ENCODE assay signal across 19 mouse cellular contexts in genomic region chr2:146589860-146590259, GRCm38 (mm10).
A peak's percentile ranks its signal among the peaks of the same experiment; 100 is the strongest.
DNase-seq lines count a peak whose midpoint lies in the region; ATAC-seq and TF ChIP-seq lines count a peak whose summit lies in the region.
"Had no signal": no experiment of that assay in that cellular context is flagged by ENCODE, and none has a peak within 500 bp of the region (broad histone marks: within the 10 kb centered on the region; RNA-seq: fewer than 3 reads in every experiment).

No protein-coding gene starts in this region.

- H3K9ac ChIP-seq in heart, embryonic 11.5 days (ENCODE audit: low read depth, low read length), result no peak overlapping the region
- H3K9ac ChIP-seq in MEL (ENCODE audit: control insufficient read depth, low read depth, low read length, poor library complexity, severe bottlenecking), result no peak overlapping the region
- no peak overlapping the region for H3K9ac ChIP-seq in intestine, embryonic 15.5 days
- no peak overlapping the region for H3K9ac ChIP-seq in intestine, postnatal 0 days (ENCODE audit: low read depth, low read length)
- H3K9ac ChIP-seq: forebrain, embryonic 13.5 days had no signal

- TF ChIP-seq EP300 in MEL (IDR thresholded peaks at IDR 0.05; ENCODE audit: low read depth in 1 of 2, low read length in 2 of 2), result no peak

- no peak for ATAC-seq in heart, embryonic 11.5 days (replicated peaks; ENCODE audit: insufficient number of reproducible peaks, low FRiP score, low TSS enrichment)
- ATAC-seq in intestine, embryonic 15.5 days, result 0 out of 2 replicates have a peak, but pooled peaks have one; percentile 51
- peak; percentile 61 for ATAC-seq in intestine, postnatal 0 days
- ATAC-seq: activated CD4-positive, CD25-positive, alpha-beta regulatory T cell, adult 4 months; forebrain, embryonic 13.5 days; forebrain, embryonic 16.5 days; Patski had no signal

- TF ChIP-seq POLR2A in MEL (IDR thresholded peaks at IDR 0.05; ENCODE audit: control insufficient read depth in 1 of 2, insufficient read depth in 1 of 2, low read depth in 1 of 2, low read length in 2 of 2, poor library complexity in 1 of 2), result no peak

- H3K9me3 ChIP-seq in heart, embryonic 11.5 days (replicated peaks; ENCODE audit: control insufficient read depth, low read length), result no peaks in the 10 kb centered on the region
- no peaks in the 10 kb centered on the region for H3K9me3 ChIP-seq in MEL (replicated peaks; ENCODE audit: insufficient read depth, low read length)
- H3K9me3 ChIP-seq in intestine, embryonic 15.5 days, result no peaks in the 10 kb centered on the region
- H3K9me3 ChIP-seq in intestine, postnatal 0 days (ENCODE audit: control insufficient read depth), result no peaks in the 10 kb centered on the region
- H3K9me3 ChIP-seq: forebrain, embryonic 13.5 days had no signal

- no peaks in the 10 kb centered on the region for H3K36me3 ChIP-seq in heart, embryonic 11.5 days (ENCODE audit: control insufficient read depth, insufficient read depth, low read length)
- H3K36me3 ChIP-seq in MEL (ENCODE audit: control insufficient read depth in 1 of 2, insufficient read depth in 2 of 2, low read length in 2 of 2), result peaks cover 0 to 14% of the 10 kb centered on the region in 2 experiments; a peak in 2 of 4 replicates
- no peaks in the 10 kb centered on the region for H3K36me3 ChIP-seq in intestine, embryonic 15.5 days
- no peaks in the 10 kb centered on the region for H3K36me3 ChIP-seq in intestine, postnatal 0 days (ENCODE audit: control insufficient read depth, insufficient read depth)

- peak; percentile 34 for DNase-seq in heart, adult 11 months
- peak; percentile 30 for DNase-seq in MEL (ENCODE audit: low read depth, low spot score)
- DNase-seq in thymus, postnatal 4 days, result no peak
- DNase-seq in cerebellum, postnatal 36 days, result no peak
- DNase-seq in adrenal gland, adult 2 months, result no peak
- DNase-seq: adrenal gland, postnatal 10 days; adrenal gland, postnatal 25 days; cerebellum, adult 11 months; cerebellum, adult 18-20 months; cerebellum, adult 8-10 months; cerebellum, adult 9-11 months; cerebellum, postnatal 14 days had no signal

- no peak overlapping the region for H3K27ac ChIP-seq in heart, embryonic 11.5 days (ENCODE audit: low read depth, low read length)
- no peak overlapping the region for H3K27ac ChIP-seq in MEL (ENCODE audit: control insufficient read depth, low read depth, low read length)
- H3K27ac ChIP-seq in intestine, embryonic 15.5 days, result no peak overlapping the region
- H3K27ac ChIP-seq in intestine, postnatal 0 days (ENCODE audit: low read depth, low read length), result no peak overlapping the region
- H3K27ac ChIP-seq: forebrain, embryonic 13.5 days had no signal

- no peak overlapping the region for H3K4me3 ChIP-seq in heart, embryonic 11.5 days (ENCODE audit: low read depth, low read length)
- H3K4me3 ChIP-seq in MEL (ENCODE audit: control insufficient read depth in 1 of 2, insufficient read depth in 1 of 2, low read depth in 2 of 2, low read length in 2 of 2), result no peak overlapping the region
- no peak overlapping the region for H3K4me3 ChIP-seq in intestine, embryonic 15.5 days (replicated peaks)
- no peak overlapping the region for H3K4me3 ChIP-seq in intestine, postnatal 0 days (ENCODE audit: low read depth, low read length)
- H3K4me3 ChIP-seq: forebrain, embryonic 13.5 days had no signal

- no peak overlapping the region for H3K4me2 ChIP-seq in heart, embryonic 11.5 days
- H3K4me2 ChIP-seq in intestine, embryonic 15.5 days (replicated peaks), result no peak overlapping the region
- H3K4me2 ChIP-seq in intestine, postnatal 0 days (replicated peaks; ENCODE audit: low read depth), result no peak overlapping the region
- H3K4me2 ChIP-seq: forebrain, embryonic 13.5 days had no signal

- H3K4me1 ChIP-seq in heart, embryonic 11.5 days (ENCODE audit: control insufficient read depth, insufficient read depth, low read length), result no peaks in the 10 kb centered on the region
- H3K4me1 ChIP-seq in MEL (ENCODE audit: control insufficient read depth in 1 of 2, insufficient read depth in 2 of 2, low read length in 2 of 2), result peaks cover 3 to 15% of the 10 kb centered on the region in 2 experiments; a peak in 3 of 4 replicates
- H3K4me1 ChIP-seq in intestine, embryonic 15.5 days (replicated peaks), result no peaks in the 10 kb centered on the region
- H3K4me1 ChIP-seq in intestine, postnatal 0 days (replicated peaks; ENCODE audit: control insufficient read depth, insufficient read depth, low read length), result no peaks in the 10 kb centered on the region
- H3K4me1 ChIP-seq: forebrain, embryonic 13.5 days had no signal

- TF ChIP-seq CTCF in MEL (IDR thresholded peaks at IDR 0.05 in 2 of 3, conservative IDR thresholded peaks at IDR 0.05 in 1 of 3; ENCODE audit: control insufficient read depth in 1 of 3, insufficient read depth in 1 of 3, low read depth in 2 of 3, low read length in 3 of 3, poor library complexity in 1 of 3, severe bottlenecking in 1 of 3), result no peak
- no peak for TF ChIP-seq CTCF in intestine, postnatal 0 days (IDR thresholded peaks at IDR 0.05; ENCODE audit: low read depth)

- H3K79me2 ChIP-seq in MEL (ENCODE audit: control insufficient read depth, insufficient read depth, low read length, poor library complexity), result no peaks in the 10 kb centered on the region

- no peaks in the 10 kb centered on the region for H3K27me3 ChIP-seq in heart, embryonic 11.5 days (ENCODE audit: control insufficient read depth, insufficient read depth, low read length)
- H3K27me3 ChIP-seq in MEL (ENCODE audit: control insufficient read depth in 1 of 2, insufficient read depth in 2 of 2, low read length in 2 of 2), result no peaks in the 10 kb centered on the region
- no peaks in the 10 kb centered on the region for H3K27me3 ChIP-seq in intestine, embryonic 15.5 days (replicated peaks)
- H3K27me3 ChIP-seq in intestine, postnatal 0 days (replicated peaks; ENCODE audit: control insufficient read depth, insufficient read depth, low read length), result no peaks in the 10 kb centered on the region
- H3K27me3 ChIP-seq: forebrain, embryonic 13.5 days had no signal

- WGBS in heart, embryonic 11.5 days (ENCODE audit: insufficient replicate concordance), result 60% methylated on average over 3 of the region's 3 CpGs
- WGBS in intestine, embryonic 15.5 days, result 74% methylated on average over 3 of the region's 3 CpGs
- 38% methylated on average over 3 of the region's 3 CpGs for WGBS in intestine, postnatal 0 days

- no peak for TF ChIP-seq RAD21 in MEL (IDR thresholded peaks at IDR 0.05; ENCODE audit: low read depth, low read length)

TF ChIP-seq in MEL, 35 proteins besides CTCF, POLR2A, EP300 and RAD21:
- TF ChIP-seq KAT2A (conservative IDR thresholded peaks at IDR 0.05; ENCODE audit: low read depth, low read length), result no peak
- peak; percentile 1; the same call in 1 of the 2 replicates for TF ChIP-seq GATA1 (IDR thresholded peaks at IDR 0.05; ENCODE audit: low read depth, low read length)
- TF ChIP-seq MYC (IDR thresholded peaks at IDR 0.05; ENCODE audit: low read depth, low read length), result no peak
- no peak for TF ChIP-seq NRF1 (IDR thresholded peaks at IDR 0.05; ENCODE audit: insufficient read depth, low read depth, low read length, poor library complexity, severe bottlenecking)
- TF ChIP-seq MAZ (IDR thresholded peaks at IDR 0.05; ENCODE audit: low read depth, low read length), result no peak

Comparison
In these comparisons a context has a peak if more than half of its experiments do, and no peak if none do; other contexts are left out.
1. DNase-seq: peak in heart, adult 11 months (single experiment) and MEL (single experiment); none in thymus, postnatal 4 days (single experiment), cerebellum, postnatal 36 days (0 of 2) and adrenal gland, adult 2 months (single experiment).